Mouse (Mus musculus) midbrain, embryonic 13.5 days (tissue): ENCODE measurements at regions not wholly inside any gene's neighbourhood (a gene's known extent, or its start where the extent isn't known, plus 50 kb on each side); places are given as distances from the start of the nearest gene placed in this dataset.

ENCODE experiments used
- ATAC-seq: fragments of 200-750 bp; cut with Nextera tagmentation; 2 replicates; pipeline ENCODE4 v1.8.0; 2017; ENCODE audit warnings: mild to moderate bottlenecking, moderate TSS enrichment, moderate library complexity
- H3K27ac ChIP-seq: fragments of 300-500 bp; sonication (generic); 2 replicates; pipeline ENCODE4 v1.5.1; 2015; ENCODE audit warnings: inconsistent platforms, mild to moderate bottlenecking, moderate library complexity
- H3K27me3 ChIP-seq: fragments of 300-500 bp; sonication (generic); 2 replicates; pipeline ENCODE4 v1.6.1; 2015; ENCODE audit warnings: mild to moderate bottlenecking, inconsistent platforms
- H3K36me3 ChIP-seq: fragments of 300-500 bp; sonication (generic); 2 replicates; pipeline ENCODE4 v1.6.1; 2015; ENCODE audit warnings: mild to moderate bottlenecking, inconsistent platforms
- H3K4me1 ChIP-seq: fragments of 300-500 bp; sonication (generic); replicated peaks from 2 replicates; pipeline ENCODE4 v1.6.1; 2015; ENCODE audit warnings: inconsistent platforms
- H3K4me2 ChIP-seq: fragments of 300-500 bp; sonication (generic); replicated peaks from 2 replicates; pipeline ENCODE4 v1.6.1; 2015; ENCODE audit warnings: moderate library complexity, mild to moderate bottlenecking, inconsistent platforms
- H3K4me3 ChIP-seq: fragments of 300-500 bp; sonication (generic); replicated peaks from 2 replicates; pipeline ENCODE4 v1.5.1; 2015; ENCODE audit warnings: mild to moderate bottlenecking, inconsistent platforms
- H3K9ac ChIP-seq: fragments of 300-500 bp; sonication (generic); replicated peaks from 2 replicates; pipeline ENCODE4 v1.6.1; 2015; ENCODE audit warnings: mild to moderate bottlenecking, inconsistent platforms
- H3K9me3 ChIP-seq: fragments of 300-500 bp; sonication (generic); 2 replicates; pipeline ENCODE4 v1.6.1; 2016; ENCODE audit warnings: mild to moderate bottlenecking, inconsistent platforms
- WGBS: fragments of 180-500 bp; shearing (Covaris S2); methylation state at CpG from one replicate; pipeline ENCODE4 v1.1.7; 2015; 5-methylcytosine and 5-hydroxymethylcytosine counted together

DNA sequence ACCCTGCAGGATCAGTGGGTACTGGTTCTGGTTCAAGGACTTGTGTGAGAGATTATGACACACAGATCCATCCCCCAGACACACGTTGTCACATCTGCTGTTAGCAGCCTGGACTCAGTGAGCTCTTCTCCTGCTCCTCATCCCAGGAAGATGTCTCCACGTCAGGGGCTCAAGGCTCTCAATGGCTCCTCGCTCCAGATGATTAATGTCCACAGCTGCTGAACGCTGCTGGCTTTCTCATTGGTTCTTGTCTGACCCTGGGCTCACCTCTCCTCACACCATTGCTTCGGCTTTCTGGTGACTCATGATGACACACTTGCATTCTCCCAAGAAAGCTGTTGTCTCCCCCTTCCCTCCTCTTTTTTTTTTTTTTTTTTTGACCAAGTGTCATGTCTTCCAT is 116.2 kb downstream of the Gadd45g start:
- WGBS: 68% methylated on average over 5 of the region's 5 CpGs
- no peak overlapping the region for H3K4me2 ChIP-seq
- H3K36me3 ChIP-seq: no peaks in the 10 kb centered on the region
- H3K4me1 ChIP-seq: peaks cover 10% of the 10 kb centered on the region
- no peak for ATAC-seq
- no peaks in the 10 kb centered on the region for H3K9me3 ChIP-seq
- no peak overlapping the region for H3K4me3 ChIP-seq
- no peak overlapping the region for H3K27ac ChIP-seq
- H3K27me3 ChIP-seq: peaks cover 14% of the 10 kb centered on the region
- H3K9ac ChIP-seq: no peak overlapping the region

GRCm38 (mm10) chr13:51963966-51964365 is 117.5 kb downstream of the Gadd45g start:
- ATAC-seq: no peak

DNA sequence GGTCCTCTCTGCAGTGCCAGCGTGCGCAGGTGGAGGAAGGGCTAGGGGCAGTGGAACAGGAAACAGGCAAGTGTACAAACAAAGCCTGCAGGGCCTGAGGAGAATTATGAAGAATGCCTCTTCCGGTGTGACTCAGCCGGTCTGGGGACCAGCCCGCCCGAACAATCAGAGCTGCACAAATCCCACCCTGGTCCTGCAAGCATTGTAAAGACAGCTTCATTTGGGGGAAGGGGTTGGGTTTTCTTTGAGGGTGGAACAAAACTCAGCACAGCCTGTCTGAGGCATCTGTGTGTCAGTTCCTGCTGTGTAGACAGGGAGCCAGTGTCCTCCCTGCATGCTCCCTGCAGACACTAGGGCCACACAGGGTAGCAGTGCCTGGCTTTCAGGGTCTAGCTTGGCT is 117.9 kb downstream of the Gadd45g start:
- no peak overlapping the region for H3K27ac ChIP-seq
- H3K36me3 ChIP-seq: no peaks in the 10 kb centered on the region
- H3K4me1 ChIP-seq: peaks cover 10% of the 10 kb centered on the region
- H3K9ac ChIP-seq: no peak overlapping the region
- no peak overlapping the region for H3K4me3 ChIP-seq
- H3K4me2 ChIP-seq: no peak overlapping the region
- peaks cover 14% of the 10 kb centered on the region for H3K27me3 ChIP-seq
- no peaks in the 10 kb centered on the region for H3K9me3 ChIP-seq
- WGBS: 28% methylated on average over 6 of the region's 6 CpGs
- no peak for ATAC-seq

More at GRCm38 (mm10) chr13:51963966-51964365, 117.5 kb downstream of the Gadd45g start:
- peaks cover 14% of the 10 kb centered on the region for H3K27me3 ChIP-seq
- H3K4me1 ChIP-seq: peaks cover 10% of the 10 kb centered on the region
- H3K36me3 ChIP-seq: no peaks in the 10 kb centered on the region
- WGBS: 78% methylated on average over 6 of the region's 6 CpGs
- no peak overlapping the region for H3K27ac ChIP-seq
- H3K4me2 ChIP-seq: no peak overlapping the region
- no peaks in the 10 kb centered on the region for H3K9me3 ChIP-seq
- no peak overlapping the region for H3K9ac ChIP-seq
- H3K4me3 ChIP-seq: no peak overlapping the region

GRCm38 (mm10) chr13:51964921-51965320 is 118.4 kb downstream of the Gadd45g start:
- Histone ChIP-seq H3K9me3 (no peaks in the 10 kb centered on the region), H3K4me3 (no peak overlapping the region), H3K27me3 (peaks cover 11% of the 10 kb centered on the region), H3K27ac (no peak overlapping the region), H3K4me2 (no peak overlapping the region), H3K4me1 (peaks cover 10% of the 10 kb centered on the region), H3K36me3 (no peaks in the 10 kb centered on the region), H3K9ac (no peak overlapping the region)
- WGBS: 61% methylated on average over 2 of the region's 2 CpGs
- ATAC-seq: no peak

- no peak for ATAC-seq
- Histone ChIP-seq H3K36me3 (no peaks in the 10 kb centered on the region), H3K9ac (no peak overlapping the region), H3K4me3 (no peak overlapping the region), H3K27me3 (peaks cover 16% of the 10 kb centered on the region), H3K27ac (no peak overlapping the region), H3K4me2 (no peak overlapping the region), H3K4me1 (peaks cover 10% of the 10 kb centered on the region), H3K9me3 (no peaks in the 10 kb centered on the region; the same call in 1 of the 2 replicates)
- 88% methylated on average over 6 of the region's 6 CpGs for WGBS
These were observed 121.6 kb downstream of the Gadd45g start for GRCm38 (mm10) chr13:51968103-51968502.

DNA sequence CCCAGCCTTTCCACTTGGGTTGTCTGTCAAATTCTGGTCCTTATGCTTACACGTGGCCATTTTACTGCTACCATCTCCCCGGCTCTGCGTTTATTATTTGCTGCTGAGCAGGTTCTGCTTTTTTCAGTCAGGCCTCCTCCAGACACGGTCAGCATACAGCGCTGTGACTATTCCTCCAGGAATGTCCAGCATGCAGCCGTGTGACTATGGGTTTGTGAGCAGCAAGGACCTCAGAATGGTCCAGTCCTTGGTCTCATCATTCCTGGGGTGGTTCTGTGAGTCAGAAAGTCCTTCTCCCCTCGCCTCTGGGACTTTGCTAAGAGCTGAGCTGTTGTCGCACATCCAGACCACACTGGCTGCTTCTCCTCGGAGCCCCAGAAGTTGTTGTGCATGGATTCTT is 122.3 kb downstream of the Gadd45g start:
- Histone ChIP-seq H3K4me2 (no peak overlapping the region), H3K27me3 (peaks cover 16% of the 10 kb centered on the region), H3K36me3 (no peaks in the 10 kb centered on the region), H3K27ac (no peak overlapping the region), H3K4me1 (peaks cover 10% of the 10 kb centered on the region), H3K9ac (no peak overlapping the region), H3K4me3 (no peak overlapping the region), H3K9me3 (no peaks in the 10 kb centered on the region; the same call in 1 of the 2 replicates)
- ATAC-seq: no peak
- 89% methylated on average over 9 of the region's 9 CpGs for WGBS

DNA sequence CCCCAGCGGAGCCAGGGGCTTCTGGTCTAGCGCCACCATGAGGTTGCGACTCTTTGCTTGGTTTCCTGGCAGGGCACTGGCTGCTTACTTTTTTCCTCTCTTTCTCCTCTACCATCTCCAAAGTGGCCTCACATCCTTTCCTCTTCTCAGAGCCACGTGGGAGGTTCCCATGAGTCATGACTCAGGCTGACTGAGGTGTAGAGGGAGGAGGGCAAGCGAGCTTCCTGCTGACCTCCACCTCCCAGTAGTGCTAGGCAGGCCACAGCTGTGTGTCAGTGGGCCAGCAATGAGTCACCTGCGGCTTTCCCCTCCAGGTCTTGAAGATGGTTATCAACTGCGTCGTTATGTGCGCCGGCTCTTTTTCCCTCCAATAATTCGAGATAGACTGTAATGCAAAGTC is 123.6 kb downstream of the Gadd45g start:
- no peak overlapping the region for H3K4me2 ChIP-seq
- no peaks in the 10 kb centered on the region for H3K36me3 ChIP-seq
- 0 out of 2 replicates have a peak, but pooled peaks cover under 1% of the 10 kb centered on the region for H3K4me1 ChIP-seq
- no peaks in the 10 kb centered on the region; the same call in 1 of the 2 replicates for H3K9me3 ChIP-seq
- no peak overlapping the region for H3K9ac ChIP-seq
- ATAC-seq: no peak
- H3K27ac ChIP-seq: no peak overlapping the region
- H3K4me3 ChIP-seq: no peak overlapping the region
- H3K27me3 ChIP-seq: peaks cover 16% of the 10 kb centered on the region
- WGBS: 91% methylated on average over 11 of the region's 11 CpGs

- H3K4me3 ChIP-seq: no peak overlapping the region
- no peak for ATAC-seq
- WGBS: 87% methylated on average over 10 of the region's 12 CpGs
- H3K4me1 ChIP-seq: peaks cover 18% of the 10 kb centered on the region
- H3K27ac ChIP-seq: no peak overlapping the region
- no peaks in the 10 kb centered on the region for H3K36me3 ChIP-seq
- H3K27me3 ChIP-seq: peaks cover 8% of the 10 kb centered on the region; the same call in 1 of the 2 replicates
- H3K9ac ChIP-seq: no peak overlapping the region
- H3K9me3 ChIP-seq: no peaks in the 10 kb centered on the region; the same call in 1 of the 2 replicates
- H3K4me2 ChIP-seq: no peak overlapping the region
These were observed 126.3 kb downstream of the Gadd45g start for GRCm38 (mm10) chr13:51972656-51973310.

GRCm38 (mm10) chr13:51973461-51973860 is 127.0 kb downstream of the Gadd45g start:
- Histone ChIP-seq H3K36me3 (no peaks in the 10 kb centered on the region), H3K4me3 (no peak overlapping the region), H3K9ac (no peak overlapping the region), H3K27ac (no peak overlapping the region), H3K4me2 (no peak overlapping the region), H3K4me1 (peaks cover 18% of the 10 kb centered on the region), H3K9me3 (no peaks in the 10 kb centered on the region; the same call in 1 of the 2 replicates), H3K27me3 (peaks cover 8% of the 10 kb centered on the region; the same call in 1 of the 2 replicates)
- WGBS: 87% methylated on average over 10 of the region's 10 CpGs
- ATAC-seq: no peak

- Histone ChIP-seq H3K9ac (no peak overlapping the region), H3K27me3 (peaks cover 8% of the 10 kb centered on the region; the same call in 1 of the 2 replicates), H3K4me3 (no peak overlapping the region), H3K4me1 (peaks cover 18% of the 10 kb centered on the region), H3K27ac (no peak overlapping the region), H3K36me3 (no peaks in the 10 kb centered on the region), H3K4me2 (no peak overlapping the region), H3K9me3 (no peaks in the 10 kb centered on the region; the same call in 1 of the 2 replicates)
- ATAC-seq: no peak
- 88% methylated on average over 6 of the region's 6 CpGs for WGBS
These were observed 127.6 kb downstream of the Gadd45g start for GRCm38 (mm10) chr13:51974101-51974500.

DNA sequence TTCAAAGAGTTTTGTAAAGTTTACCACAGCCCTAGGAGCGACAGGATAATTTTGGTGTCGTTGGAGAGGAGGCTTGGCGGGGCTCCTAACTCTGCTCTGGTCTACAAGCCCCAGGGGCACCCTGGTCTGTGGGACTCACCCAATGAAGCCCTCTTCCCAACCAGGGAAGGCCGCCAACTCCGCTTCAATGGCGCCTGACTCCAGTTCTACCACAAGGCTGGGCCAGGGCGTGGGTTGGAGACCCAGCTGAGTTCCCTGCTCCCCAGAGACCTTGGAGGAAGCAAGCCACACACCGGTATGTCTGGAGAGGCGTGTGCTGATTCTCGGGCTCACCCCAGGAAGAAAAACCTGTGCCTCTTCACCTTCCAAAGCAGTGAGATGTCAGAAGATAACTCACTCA is 128.9 kb downstream of the Gadd45g start:
- no peaks in the 10 kb centered on the region; the same call in 1 of the 2 replicates for H3K9me3 ChIP-seq
- no peak overlapping the region for H3K27ac ChIP-seq
- 77% methylated on average over 10 of the region's 10 CpGs for WGBS
- H3K27me3 ChIP-seq: peaks cover 8% of the 10 kb centered on the region; the same call in 1 of the 2 replicates
- no peak overlapping the region for H3K9ac ChIP-seq
- no peak for ATAC-seq
- H3K4me3 ChIP-seq: no peak overlapping the region
- no peak overlapping the region for H3K4me2 ChIP-seq
- peaks cover 18% of the 10 kb centered on the region for H3K4me1 ChIP-seq
- H3K36me3 ChIP-seq: no peaks in the 10 kb centered on the region

- peak; percentile 71 for ATAC-seq
- whole genome bisulfite sequencing: 51% methylated on average over 7 of the region's 7 CpGs
- H3K9ac ChIP-seq: no peak overlapping the region
- H3K27ac ChIP-seq: no peak overlapping the region
- H3K9me3 ChIP-seq: no peaks in the 10 kb centered on the region; the same call in 1 of the 2 replicates
- H3K4me3 ChIP-seq: no peak overlapping the region
- peaks cover 18% of the 10 kb centered on the region for H3K4me1 ChIP-seq
- no peak overlapping the region for H3K4me2 ChIP-seq
- H3K27me3 ChIP-seq: peaks cover 8% of the 10 kb centered on the region; the same call in 1 of the 2 replicates
- H3K36me3 ChIP-seq: no peaks in the 10 kb centered on the region
These were observed 129.5 kb downstream of the Gadd45g start for GRCm38 (mm10) chr13:51975801-51976601.
